Mouse (Mus musculus): ENCODE measurements around the gene Matn1.

The Matn1 gene

DNA sequence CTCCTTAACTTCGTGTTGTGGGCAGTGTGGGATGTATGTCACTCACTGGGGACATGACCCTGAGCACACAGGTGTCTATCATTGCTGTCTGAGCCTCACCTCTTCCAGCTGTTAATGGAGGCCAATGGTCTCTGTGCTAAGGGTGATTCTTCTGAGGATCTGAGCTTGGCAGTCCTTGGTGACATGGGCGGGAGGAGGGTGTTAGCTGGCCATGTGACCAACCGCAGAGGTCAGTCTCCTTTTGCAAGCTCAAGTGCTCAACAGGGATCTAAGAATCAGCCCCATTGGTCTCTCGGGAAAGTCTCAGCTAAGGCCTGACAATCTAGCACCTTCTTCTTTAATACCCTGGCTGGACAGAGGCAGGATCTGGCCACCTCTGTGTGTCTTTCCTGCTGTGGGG, 26.6 kb upstream of the Matn1 start:
- no peak for DNase-seq (ENCODE audit: low read depth, low spot score)

DNA sequence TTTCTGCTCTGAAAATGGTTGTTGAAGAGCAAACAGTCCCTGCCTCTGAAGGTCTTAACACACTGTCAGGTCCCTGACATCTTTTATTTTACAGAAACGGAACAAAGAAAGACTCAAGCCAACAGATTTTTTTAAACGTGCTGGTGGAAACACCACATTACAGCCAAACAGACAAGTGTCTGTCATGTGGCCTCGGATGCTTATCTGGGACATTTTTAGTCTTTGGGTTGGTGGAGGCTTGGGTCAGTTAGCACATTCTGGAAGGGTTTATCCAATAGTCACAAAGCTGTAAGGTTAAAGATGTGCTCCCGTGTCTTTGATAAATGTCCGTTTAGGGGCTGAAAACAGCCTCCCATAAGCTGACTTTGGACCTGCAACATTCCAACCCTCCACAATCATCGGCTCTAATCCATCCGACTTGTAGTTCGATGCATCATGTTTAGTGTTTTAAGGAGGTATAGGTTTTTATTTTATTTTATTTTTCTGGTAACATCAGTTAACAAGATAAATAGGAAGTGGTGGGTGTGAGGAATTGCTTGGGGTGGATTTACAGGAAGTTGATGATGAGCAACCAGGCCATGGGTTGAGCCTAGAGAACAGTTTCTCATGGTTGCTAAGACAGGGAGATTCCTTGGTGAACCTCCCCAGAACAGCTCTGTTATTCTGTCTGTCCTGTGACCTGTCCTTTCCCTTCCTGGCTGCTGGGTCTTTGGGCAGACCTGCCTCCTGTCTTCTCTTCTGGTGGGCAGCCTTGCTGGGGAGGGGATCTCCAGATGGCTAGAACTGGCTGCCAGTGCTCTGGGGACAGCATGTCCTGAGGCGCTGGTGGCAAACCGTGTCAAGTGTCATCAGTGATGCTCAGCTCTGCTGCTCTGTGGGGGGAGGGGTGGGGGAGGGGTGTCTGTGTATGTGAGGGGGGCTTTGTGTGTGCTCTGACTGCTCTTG, 25.1 kb upstream of the Matn1 start:
- DNase-seq (ENCODE audit: low read depth, low spot score): no peak

DNA sequence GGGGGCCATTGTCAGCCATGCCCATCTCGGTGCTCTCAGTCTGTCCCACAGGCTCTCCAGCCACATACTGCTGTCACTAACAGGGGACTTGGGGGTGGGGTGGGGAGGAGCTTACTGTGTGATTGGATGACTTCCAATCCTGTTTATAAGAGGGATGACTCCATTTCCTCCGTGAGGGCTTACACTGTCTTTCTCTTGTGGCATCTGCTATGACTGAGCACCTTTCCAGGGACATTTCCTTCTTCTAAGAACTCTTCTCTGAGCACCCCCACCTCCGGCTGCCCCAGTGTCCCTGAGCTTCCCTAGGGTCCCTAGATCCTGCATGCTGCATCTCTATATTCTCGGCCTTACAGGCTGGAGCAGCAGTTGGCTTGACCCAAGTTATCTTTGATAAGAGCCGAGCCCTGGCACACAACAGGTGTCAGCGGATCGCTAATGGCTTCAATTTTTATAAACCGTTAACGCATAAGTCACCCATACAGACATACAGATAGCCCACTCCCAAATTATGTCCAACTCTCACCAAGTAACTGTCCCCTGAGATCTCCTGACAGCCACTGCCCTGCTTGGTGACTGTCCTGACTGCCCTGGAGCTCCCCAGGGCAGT, 24.3 kb upstream of the Matn1 start:
- DNase-seq (ENCODE audit: low read depth, low spot score): no peak

- no peak for DNase-seq (ENCODE audit: low read depth, low spot score)
Observed at GRCm38 (mm10) chr4:130920951-130921693, 23.1 kb upstream of the Matn1 start.

DNA sequence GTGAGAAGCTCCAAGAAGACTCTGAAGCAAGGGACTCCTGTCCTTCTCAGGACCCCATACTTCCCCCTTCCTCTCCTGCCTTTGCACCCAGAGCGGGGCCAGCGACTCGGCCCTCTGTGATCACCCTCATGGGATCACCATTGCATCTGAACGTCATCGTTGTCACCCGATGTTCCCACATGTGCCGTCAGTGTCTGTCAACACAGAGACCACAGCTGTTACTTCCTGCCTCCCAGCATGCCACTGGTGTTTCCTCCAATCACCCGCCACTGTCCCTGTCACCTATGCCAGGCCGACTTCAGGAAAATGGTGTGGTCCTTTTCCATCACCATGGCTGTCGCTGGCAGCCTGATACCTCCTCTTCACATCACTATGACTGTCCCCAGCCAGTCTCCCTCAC, 22.2 kb upstream of the Matn1 start:
- DNase-seq (ENCODE audit: low read depth, low spot score): no peak

DNA sequence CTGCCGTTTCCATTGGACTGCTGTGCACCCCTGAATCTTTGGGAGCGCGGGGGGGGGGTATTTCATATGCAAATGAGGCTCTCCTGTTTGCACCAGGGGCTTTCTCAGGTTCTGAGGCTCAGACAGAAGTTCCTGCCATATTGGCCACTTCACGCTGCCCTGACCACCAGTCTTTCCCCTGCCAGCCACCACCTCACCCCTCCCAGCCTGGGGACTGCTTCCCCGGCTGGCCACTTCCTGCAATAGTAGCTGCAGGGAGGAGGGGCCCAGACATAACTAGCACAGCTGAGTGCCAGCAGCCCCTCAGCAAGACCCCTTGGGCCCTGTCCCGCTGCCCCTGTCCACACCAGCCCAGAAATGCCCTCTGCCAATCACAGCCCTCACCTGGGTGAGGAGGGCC, 17.9 kb upstream of the Matn1 start:
- no peak for DNase-seq (ENCODE audit: low read depth, low spot score)

DNA sequence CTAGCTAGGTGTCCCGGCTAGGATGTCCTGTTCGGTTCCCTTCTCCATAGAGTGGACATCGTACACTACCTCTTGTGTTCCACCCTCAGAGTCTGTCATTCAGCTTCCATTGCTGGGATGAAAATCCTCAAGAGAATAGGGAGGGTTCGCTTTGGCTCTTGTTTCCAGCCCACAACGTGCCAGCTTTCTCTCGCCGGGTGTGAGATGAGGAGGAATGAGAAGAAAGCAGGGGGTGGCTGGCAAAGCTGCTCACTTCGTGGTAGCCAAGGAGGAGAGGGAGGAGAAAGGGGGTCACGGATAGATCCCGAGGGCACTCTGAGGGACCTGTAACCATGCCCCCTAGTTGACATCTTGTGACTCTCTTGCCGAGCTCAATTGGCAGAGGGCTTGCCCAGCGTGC, 16.4 kb upstream of the Matn1 start:
- DNase-seq (ENCODE audit: low read depth, low spot score): no peak

DNA sequence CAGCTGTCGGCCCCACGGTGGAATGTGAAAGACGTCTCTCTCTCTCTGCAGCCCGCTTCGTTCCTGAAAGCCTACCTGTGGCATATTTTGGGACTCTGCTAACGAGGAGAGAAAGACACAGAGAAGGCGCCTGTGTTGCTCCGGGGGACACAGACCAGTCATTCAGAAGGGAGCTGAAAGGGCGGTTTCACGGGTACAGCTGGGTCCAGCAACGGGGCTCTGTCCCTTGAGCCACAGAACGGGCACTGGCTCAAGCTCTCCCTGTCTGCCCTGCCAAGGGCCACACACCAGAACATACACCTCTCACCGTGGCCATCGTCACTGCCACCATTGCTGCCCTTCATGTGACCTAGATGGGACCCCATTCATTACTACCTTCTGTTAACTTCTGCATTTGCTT, 1.5 kb upstream of the Matn1 start:
- DNase-seq (ENCODE audit: low read depth, low spot score): no peak

DNA sequence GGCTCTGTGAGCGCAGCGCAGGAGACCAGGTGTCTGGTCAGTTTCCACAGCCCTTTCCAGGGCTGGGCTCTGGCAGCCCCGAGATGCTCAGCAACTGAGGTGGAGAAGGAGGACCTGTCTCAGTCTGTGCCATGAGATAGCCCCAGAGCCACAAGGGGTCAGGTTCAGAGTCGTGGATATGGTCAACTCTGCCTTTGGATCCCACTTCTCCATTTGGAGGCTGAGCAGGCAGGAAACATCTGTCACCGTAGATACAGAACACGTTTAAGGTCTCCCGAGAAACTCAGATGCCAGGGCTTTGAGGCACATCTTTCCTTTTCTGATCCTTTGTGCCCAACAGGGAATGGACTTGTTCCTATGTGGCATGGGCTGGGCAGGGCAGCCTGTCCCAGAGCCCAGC, 594 bp downstream of the Matn1 start:
- no peak for DNase-seq (ENCODE audit: low read depth, low spot score)

DNA sequence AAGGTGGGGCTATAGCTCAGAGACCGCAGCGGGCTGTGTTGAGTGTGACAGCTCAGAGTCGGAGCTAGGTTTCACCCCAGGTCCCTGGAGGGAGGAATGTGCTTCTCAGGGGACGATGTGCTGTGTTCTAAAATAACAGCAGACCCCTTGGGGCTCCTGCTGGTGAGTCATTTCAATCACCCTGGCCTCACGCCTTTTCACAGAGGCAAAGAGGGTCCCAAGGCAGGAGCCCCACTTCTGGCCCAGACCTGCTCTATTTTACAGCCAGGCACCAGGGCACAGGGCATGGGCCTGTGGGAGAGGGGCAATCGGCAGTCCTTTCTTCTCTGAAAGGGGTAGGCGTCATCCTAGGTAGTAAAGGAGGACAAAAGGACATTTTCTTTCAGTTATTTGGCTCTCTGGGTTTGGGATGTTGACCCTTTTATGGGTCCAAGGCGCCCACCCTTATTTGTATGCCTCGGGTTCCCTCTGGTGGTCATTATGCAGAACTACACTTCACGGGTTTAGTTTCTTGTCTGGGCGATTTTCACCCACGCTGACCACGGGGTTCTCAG, 3.0 kb downstream of the Matn1 start:
- peak; percentile 70 for DNase-seq (ENCODE audit: low read depth, low spot score)

GRCm38 (mm10) chr4:130949821-130950384, 5.7 kb downstream of the Matn1 start:
- DNase-seq (ENCODE audit: low read depth, low spot score): no peak

- DNase-seq (ENCODE audit: low read depth, low spot score): no peak
Observed at GRCm38 (mm10) chr4:130952531-130952930, 8.3 kb downstream of the Matn1 start.

DNA sequence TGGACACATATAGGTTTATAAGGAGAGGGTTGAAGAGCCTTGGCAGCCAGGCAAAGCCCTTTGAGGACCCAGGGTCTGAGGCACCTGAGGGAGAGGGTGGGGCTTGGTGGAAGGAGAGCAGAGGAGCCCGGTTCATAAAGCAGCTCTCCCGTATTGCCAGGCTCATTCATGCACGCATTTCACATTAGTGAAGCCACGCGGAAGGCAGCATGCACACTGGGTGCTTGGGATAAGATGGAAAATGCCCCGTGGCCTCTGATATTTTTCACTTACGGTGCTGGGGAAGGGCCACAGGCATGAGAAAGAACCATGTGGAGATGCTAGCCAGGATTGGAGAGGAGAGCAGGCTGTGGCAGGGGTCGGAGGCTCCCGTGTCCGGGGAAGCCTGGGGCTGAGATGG, 13.0 kb downstream of the Matn1 start:
- no peak for DNase-seq (ENCODE audit: low read depth, low spot score)

DNA sequence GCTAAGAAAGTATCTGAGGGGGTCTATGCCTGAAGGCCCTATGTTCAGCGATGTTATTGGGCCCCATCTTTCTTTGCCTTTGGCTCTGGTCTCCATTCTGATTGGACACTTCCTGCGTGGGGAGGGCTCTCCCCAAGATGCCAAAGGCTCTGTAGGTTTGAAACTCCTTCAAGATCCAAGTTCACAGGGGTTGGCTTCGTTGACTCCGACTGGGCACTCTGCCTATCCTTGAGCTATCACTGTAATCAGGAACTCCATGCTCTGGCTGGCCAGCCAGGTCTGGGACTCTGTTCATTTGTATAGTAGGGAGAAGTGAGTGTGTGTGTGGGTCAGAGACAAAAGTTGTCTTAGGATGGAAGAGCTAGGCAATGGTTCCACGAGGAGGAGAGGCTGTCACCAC, 14.6 kb downstream of the Matn1 start:
- no peak for DNase-seq (ENCODE audit: low read depth, low spot score)

- no peak for DNase-seq (ENCODE audit: low read depth, low spot score)
Observed at GRCm38 (mm10) chr4:130959678-130960077, 15.5 kb downstream of the Matn1 start.

DNA sequence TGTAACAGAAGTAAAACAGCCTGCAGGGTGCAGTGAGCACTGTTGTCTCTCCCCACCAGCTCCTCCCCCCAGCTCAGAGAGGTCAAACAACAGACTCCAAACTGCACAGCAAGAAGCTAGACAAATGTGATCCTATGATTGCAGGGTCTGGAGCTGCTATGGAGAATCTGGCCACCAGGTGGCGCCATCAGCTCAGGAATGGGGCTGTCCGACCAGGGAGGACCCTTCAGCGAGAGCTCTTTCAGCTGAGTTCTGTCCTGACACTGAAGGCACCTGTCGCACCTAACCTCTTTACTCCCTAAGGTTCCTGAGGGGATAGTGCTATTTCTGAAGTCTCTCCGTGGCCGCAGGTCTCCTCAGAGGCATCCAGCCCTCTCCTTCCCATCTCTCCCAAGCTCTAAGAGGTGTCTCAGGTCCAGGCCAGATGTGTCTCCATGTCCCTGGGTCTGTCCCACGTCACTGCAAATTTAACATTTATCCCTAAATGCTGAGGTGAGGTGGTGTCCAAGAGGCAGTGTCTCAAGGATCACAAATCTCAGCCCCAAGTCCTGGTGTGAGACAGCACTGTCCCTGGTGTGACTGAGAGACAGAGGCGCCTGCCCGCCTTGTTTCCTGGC, 16.0 kb downstream of the Matn1 start:
- peak; percentile 80 for DNase-seq (ENCODE audit: low read depth, low spot score)

DNA sequence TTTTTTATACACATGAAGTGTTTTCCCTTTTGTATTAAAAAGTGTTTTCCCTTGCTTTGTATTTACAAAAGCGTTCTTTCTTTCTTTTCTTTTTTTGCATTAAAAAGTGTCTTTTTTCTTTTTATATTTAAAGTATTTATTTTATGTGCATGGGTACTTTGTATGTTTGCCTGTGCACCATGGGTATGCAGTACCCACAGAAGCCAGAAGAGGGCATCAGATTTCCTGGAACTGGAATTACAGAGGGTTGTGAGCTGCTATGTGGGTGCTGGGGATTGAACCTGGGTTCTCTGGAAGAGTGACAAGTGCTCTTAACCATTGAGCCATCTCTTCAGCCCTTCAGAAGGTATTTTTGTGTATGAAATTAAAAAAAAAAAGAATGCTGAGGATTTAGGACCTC, 27.1 kb downstream of the Matn1 start:
- no peak for DNase-seq (ENCODE audit: low read depth, low spot score)

DNA sequence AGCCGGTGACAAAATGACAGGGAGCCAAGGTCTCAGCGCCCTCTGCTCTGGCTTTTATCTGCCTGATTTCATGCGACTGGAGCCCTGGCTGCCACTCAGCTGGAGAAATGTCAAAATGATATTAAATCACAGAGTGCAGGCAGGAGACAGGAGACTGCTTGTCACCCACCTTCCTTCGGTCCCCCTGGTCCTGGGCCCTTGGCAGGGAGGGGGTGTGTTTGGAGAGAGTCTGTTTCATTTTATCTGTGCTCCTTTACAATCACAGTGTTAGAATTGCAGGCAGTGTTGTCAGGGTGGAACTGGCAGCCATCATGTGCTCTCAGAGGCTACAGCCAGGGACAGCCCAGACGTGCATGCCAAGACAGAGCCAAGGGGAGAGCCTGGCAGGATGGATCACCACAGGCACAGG, 28.2 kb downstream of the Matn1 start:
- DNase-seq (ENCODE audit: low read depth, low spot score): no peak

GRCm38 (mm10) chr4:130973332-130974263, 29.4 kb downstream of the Matn1 start:
- DNase-seq (ENCODE audit: low read depth, low spot score): no peak

GRCm38 (mm10) chr4:130978981-130979380, 34.8 kb downstream of the Matn1 start:
- no peak for DNase-seq (ENCODE audit: low read depth, low spot score)
